Mouse (Mus musculus) retina, embryonic 14.5 days (tissue): ENCODE measurements around the gene Notch4.

Experiments
- DNase-seq: peaks from one replicate; pipeline ENCODE4 v3.0.0-alpha.2; 2015; ENCODE audit warnings: low spot score

Gene Notch4

GRCm38 (mm10) chr17:34593752-34594525, 29.9 kb downstream of the Notch4 start:
- DNase-seq, result peak; percentile 49

GRCm38 (mm10) chr17:34596098-34596497, 32.0 kb downstream of the Notch4 start:
- no peak for DNase-seq

DNA sequence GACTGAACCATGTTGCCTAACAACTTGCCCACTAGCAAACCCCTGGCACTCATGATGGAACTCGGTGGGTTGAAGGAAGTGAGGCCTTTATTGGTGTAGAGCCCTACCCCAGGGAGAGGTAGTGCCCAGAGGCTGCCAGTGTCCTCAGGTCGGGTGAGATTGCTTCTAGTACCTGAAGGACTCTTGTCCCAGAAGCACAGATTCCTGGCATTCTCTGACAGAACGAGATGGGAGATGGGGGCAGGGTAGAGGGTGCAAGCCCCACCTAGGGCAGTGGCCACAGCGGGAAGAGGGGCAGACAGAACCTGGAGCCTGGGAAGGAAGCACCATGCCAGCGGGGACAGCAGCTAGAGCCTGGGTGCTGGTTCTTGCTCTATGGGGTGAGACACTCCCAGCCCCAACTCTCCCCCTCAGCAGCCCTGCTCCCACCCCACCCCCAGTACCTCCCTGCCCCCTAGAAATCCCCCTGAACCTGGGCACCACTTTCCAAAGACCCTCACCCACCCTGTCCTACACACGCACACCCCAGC, 33.6 kb downstream of the Notch4 start, which contains the start of gene Ager:
Gene Ager, plus strand, starts transcription at position 297 of the 530 bp plus-strand sequence.
- DNase-seq, result no peak

DNA sequence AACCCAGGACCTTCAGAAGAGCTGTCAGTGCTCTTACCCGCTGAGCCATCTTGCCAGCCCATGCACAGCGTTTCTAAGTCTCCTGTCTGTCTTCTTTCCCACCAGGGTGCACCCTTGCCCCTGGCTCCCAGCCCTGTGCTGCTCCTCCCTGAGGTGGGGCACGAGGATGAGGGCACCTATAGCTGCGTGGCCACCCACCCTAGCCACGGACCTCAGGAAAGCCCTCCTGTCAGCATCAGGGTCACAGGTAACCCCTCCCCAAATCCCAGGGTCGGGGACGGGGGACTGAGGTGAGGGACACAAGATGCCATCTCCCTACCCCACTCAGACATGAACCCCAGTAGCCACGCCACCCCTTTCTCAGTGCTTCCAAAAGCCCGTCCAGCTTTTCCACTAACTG, 35.8 kb downstream of the Notch4 start:
- DNase-seq, result no peak

GRCm38 (mm10) chr17:34601796-34602195, 37.7 kb downstream of the Notch4 start:
- no peak for DNase-seq

- peak; percentile 100 for DNase-seq
Observed at GRCm38 (mm10) chr17:34603375-34604060, 39.5 kb downstream of the Notch4 start, which contains the start of gene Rnf5. Gene Rnf5 (minus strand): TSS chr17:34603690.

GRCm38 (mm10) chr17:34604061-34604508, 40.0 kb downstream of the Notch4 start, which contains the start of gene Agpat1:
Gene Agpat1 (plus strand): TSS chr17:34604262.
- DNase-seq, result peak; percentile 100

GRCm38 (mm10) chr17:34604511-34605237, 40.6 kb downstream of the Notch4 start:
- DNase-seq, result peak; percentile 14

DNA sequence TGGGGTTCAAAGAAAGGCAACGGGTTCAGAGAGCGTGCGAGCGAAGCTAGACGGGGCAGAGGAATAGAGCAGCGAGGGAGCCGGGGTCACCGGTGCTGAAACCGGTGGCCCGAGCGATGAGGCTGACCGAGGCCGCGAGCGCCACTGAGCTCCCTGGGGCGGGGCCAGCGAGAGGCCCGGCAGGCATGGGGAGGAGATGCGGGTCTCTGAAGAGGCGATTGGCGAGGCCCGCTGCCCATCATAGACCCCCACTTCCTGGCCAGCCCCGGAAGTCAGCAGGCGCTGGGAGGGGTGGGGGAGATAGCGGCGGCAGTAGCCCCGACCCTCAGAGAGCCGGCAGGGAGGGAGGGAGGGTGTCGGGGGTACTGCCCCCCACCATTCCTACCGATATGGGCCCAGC, 41.5 kb downstream of the Notch4 start:
- peak; percentile 97 for DNase-seq

- DNase-seq, result peak; percentile 30
Observed at GRCm38 (mm10) chr17:34606186-34607039, 42.3 kb downstream of the Notch4 start.

DNA sequence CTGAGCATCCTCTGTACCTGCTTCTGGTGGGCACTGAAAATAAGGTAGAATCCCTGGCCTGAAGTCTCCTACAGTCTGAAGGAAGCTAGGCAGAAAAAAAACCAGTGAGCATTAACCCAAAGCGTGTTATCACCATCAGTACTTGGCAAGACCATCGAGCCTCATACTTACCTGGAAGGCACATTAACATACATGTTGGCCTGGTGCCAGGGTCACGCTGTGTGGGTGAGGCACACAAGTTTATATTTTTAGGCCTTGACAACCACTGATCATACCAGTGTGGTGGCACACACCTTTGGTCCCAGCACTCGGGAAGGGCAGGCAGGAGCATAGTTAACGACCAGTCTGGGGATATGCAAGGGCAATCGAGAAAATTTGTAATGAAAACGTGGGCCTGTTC, 43.9 kb downstream of the Notch4 start:
- DNase-seq, result no peak

DNA sequence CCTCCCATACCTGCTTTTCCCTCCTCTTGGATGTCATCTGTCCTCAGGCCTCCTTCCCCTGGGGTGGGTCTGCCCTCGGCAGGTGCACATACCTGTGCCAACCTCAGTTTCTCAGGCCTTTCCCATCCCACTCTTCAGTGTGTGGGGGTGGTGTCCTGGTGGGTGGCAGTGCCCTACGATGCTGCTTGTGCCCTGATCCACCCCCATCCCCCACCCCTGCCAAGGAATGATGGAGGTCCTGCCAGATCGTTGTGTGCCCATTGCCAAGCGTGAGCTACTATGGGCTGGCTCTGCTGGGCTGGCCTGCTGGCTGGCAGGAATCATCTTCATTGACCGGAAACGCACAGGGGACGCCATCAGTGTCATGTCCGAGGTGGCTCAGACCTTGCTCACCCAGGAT, 47.0 kb downstream of the Notch4 start:
- DNase-seq, result no peak

GRCm38 (mm10) chr17:34613054-34613645, 49.1 kb downstream of the Notch4 start:
- DNase-seq, result no peak

- DNase-seq, result no peak
Observed at GRCm38 (mm10) chr17:34613830-34614229, 49.8 kb downstream of the Notch4 start.

- DNase-seq, result no peak
Observed at GRCm38 (mm10) chr17:34615871-34616270, 51.8 kb downstream of the Notch4 start, which contains the start of gene Egfl8. Gene Egfl8 (minus strand): TSS chr17:34615971.

DNA sequence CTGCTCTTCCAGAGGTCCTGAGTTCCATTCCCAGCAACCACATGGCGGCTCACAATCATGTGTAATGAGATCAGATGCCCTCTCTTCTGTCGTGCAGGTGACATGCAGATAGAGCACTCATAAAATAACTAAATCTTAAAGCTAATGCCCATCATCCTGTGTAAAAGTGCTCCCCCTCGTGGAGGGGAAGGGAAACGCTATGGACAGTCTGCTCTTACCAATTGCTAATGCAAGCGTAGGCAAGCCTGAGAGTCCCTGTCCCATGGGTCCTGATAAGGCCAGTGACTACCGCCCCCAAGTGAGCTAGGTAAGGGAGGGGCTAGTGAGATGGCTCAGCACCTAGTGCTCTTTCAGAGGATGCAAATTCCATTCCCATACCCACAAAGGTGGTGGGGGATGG, 54.9 kb downstream of the Notch4 start:
- peak; percentile 87 for DNase-seq

DNA sequence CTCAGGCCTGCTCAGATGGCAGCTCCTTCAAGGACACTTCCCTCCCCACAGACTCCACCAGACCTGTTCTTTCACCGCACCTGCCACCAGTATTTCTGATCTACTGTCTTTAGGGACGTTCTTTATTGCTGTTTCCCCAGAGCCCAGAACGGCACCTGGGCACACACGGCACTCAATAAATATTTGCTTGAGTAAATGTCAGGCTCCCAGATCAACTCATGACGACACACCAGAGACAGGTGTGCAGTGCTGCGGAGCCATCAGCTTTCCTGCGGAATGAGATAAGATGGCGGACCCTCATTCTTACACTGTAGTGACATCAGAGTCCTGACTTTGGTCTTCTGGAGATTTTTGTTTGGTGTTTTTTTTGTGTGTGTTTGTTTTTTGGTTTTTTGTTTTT, 56.9 kb downstream of the Notch4 start:
- no peak for DNase-seq

GRCm38 (mm10) chr17:34623161-34623560, 59.1 kb downstream of the Notch4 start:
- DNase-seq, result no peak

DNA sequence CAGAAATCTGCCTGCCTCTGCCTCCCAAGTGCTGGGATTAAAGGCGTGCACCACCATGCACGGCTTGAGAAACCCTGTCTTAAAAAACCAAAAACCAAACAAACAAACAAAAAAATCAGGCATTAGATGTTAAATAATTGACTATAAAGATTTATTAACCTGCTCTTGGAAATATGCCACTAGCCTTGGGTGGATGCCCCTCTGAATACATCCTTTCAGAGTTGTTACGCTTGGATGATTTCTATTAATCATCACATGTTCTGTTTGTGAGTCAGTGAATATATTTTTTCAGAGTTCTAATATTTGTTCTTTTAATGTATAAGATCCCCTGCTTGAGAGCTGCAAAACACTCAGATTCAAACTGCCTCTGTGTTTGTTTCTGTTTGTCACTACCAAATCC, 60.9 kb downstream of the Notch4 start:
- DNase-seq, result no peak

DNA sequence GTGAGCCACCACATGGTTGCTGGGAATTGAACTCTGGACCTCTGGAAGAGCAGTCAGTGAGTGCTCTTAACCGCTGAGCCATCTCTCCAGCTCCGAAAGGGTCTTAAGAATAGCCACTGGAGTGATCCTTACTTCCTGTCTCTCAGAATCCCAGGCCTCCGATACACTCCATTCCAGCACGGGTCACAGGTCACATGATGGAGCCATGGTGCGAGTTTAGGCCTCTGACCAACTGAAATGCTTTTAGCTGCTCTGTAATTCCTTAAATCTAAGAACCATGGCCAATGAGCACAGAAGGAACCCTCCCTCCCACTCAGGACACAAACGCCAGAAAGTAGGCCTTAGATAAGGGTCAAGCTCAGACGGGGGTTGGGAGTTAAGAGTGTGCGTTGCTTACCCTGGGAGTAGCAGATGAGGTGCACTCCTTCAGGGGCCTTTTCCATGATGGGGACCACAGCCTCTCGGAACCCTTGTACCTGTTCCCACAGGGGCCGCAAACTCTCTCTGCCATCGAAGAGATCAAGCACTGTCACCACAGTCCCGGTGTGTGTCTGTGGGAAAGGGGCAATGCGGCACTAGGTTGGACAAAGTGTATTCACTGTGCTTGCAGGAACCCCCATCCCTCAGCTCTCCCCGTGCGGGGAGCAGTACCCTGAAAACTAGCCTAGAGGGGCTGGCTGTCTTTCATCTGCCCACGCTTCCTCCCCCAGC, 62.1 kb downstream of the Notch4 start:
- DNase-seq, result no peak
